Mouse (Mus musculus) MEL (cell line): ENCODE measurements around the gene Zfp740. TPM values are rescaled to one million over a fixed set of nuclear protein-coding genes. Genes with fewer than 3 reads are reported as not detected.

Experiments used
- DNase-seq: peaks from one replicate; pipeline ENCODE4 v3.0.0; 2011; ENCODE audit warnings: low read depth, low spot score
- H3K27ac ChIP-seq: 2 replicates; pipeline ENCODE4 v1.5.1; 2012; ENCODE audit warnings: low read depth, mild to moderate bottlenecking, control low read depth, low read length, moderate library complexity; ENCODE audit not compliant: control insufficient read depth
- H3K27me3 ChIP-seq, 2 experiments: fragments of 150-350 bp in 1 of 2; sonication (generic) in 1 of 2; 2 replicates each; pipeline ENCODE4 v1.6.1; 2012; ENCODE audit warnings: low read length in 2 of 2, mild to moderate bottlenecking in 2 of 2, improper control_type of control experiment in 1 of 2, moderate library complexity in 1 of 2; ENCODE audit not compliant: insufficient read depth in 2 of 2, control insufficient read depth in 1 of 2
- H3K36me3 ChIP-seq, 2 experiments: 2 replicates each; pipeline ENCODE4 v1.6.1; 2012 to 2014; ENCODE audit warnings: low read length in 2 of 2, improper control_type of control experiment in 1 of 2, inconsistent platforms in 1 of 2, mild to moderate bottlenecking in 1 of 2; ENCODE audit not compliant: insufficient read depth in 2 of 2, control insufficient read depth in 1 of 2
- H3K4me1 ChIP-seq, 2 experiments: fragments of 150-350 bp in 1 of 2; sonication (generic) in 1 of 2; 2 replicates each; pipeline ENCODE4 v1.6.1; 2012; ENCODE audit warnings: low read length in 2 of 2, improper control_type of control experiment in 1 of 2, mild to moderate bottlenecking in 1 of 2; ENCODE audit not compliant: insufficient read depth in 2 of 2, control insufficient read depth in 1 of 2
- H3K4me3 ChIP-seq, 2 experiments: fragments of 150-350 bp in 1 of 2; sonication (generic) in 1 of 2; 2 replicates each; pipeline ENCODE4 v1.5.1; 2012; ENCODE audit warnings: low read depth in 2 of 2, low read length in 2 of 2, mild to moderate bottlenecking in 2 of 2, moderate library complexity in 2 of 2, control low read depth in 1 of 2, improper control_type of control experiment in 1 of 2; ENCODE audit not compliant: control insufficient read depth in 1 of 2, insufficient read depth in 1 of 2
- H3K79me2 ChIP-seq: 2 replicates; pipeline ENCODE4 v1.6.1; 2012; ENCODE audit warnings: mild to moderate bottlenecking, low read length, moderate library complexity; ENCODE audit not compliant: control insufficient read depth, poor library complexity, insufficient read depth
- H3K9ac ChIP-seq: 2 replicates; pipeline ENCODE4 v1.6.1; 2012; ENCODE audit warnings: low read depth, mild to moderate bottlenecking, control low read depth, low read length, moderate library complexity; ENCODE audit not compliant: control insufficient read depth, poor library complexity, severe bottlenecking
- H3K9me3 ChIP-seq: fragments of 150-350 bp; sonication (generic); replicated peaks from 2 replicates; pipeline ENCODE4 v1.6.1; 2012; ENCODE audit warnings: mild to moderate bottlenecking, low read length, improper control_type of control experiment, moderate library complexity; ENCODE audit not compliant: insufficient read depth
- BHLHE40 ChIP-seq: IDR thresholded peaks from 2 replicates; pipeline ENCODE4 v1.6.1; 2012; ENCODE audit warnings: low read depth, mild to moderate bottlenecking, inconsistent platforms, low read length, improper control_type of control experiment, borderline replicate concordance
- CHD1 ChIP-seq: IDR thresholded peaks from 2 replicates; pipeline ENCODE4 v1.6.1; 2012; ENCODE audit warnings: low read depth, mild to moderate bottlenecking, inconsistent platforms, low read length, improper control_type of control experiment
- E2F4 ChIP-seq: IDR thresholded peaks from 2 replicates; pipeline ENCODE4 v1.6.1; 2011; ENCODE audit warnings: low read depth, low read length, improper control_type of control experiment, borderline replicate concordance
- ELF1 ChIP-seq: IDR thresholded peaks from 2 replicates; pipeline ENCODE4 v1.6.1; 2014; ENCODE audit warnings: low read depth, mild to moderate bottlenecking, inconsistent platforms, low read length, improper control_type of control experiment, moderate library complexity
- ETS1 ChIP-seq: IDR thresholded peaks from 2 replicates; pipeline ENCODE4 v1.6.1; 2012; ENCODE audit warnings: low read depth, mild to moderate bottlenecking, inconsistent platforms, low read length, improper control_type of control experiment, moderate library complexity
- GATA1 ChIP-seq: IDR thresholded peaks from 2 replicates; pipeline ENCODE4 v1.6.1; 2011; ENCODE audit warnings: low read depth, low read length, improper control_type of control experiment
- HCFC1 ChIP-seq: IDR thresholded peaks from 2 replicates; pipeline ENCODE4 v1.6.1; 2012; ENCODE audit warnings: low read depth, mild to moderate bottlenecking, inconsistent platforms, low read length, improper control_type of control experiment, moderate library complexity
- KAT2A ChIP-seq: conservative IDR thresholded peaks from 2 replicates; pipeline ENCODE4 v1.6.1; 2012; ENCODE audit warnings: low read depth, low read length, improper control_type of control experiment, inconsistent platforms
- MAZ ChIP-seq: IDR thresholded peaks from 2 replicates; pipeline ENCODE4 v1.6.1; 2012; ENCODE audit warnings: low read depth, mild to moderate bottlenecking, inconsistent platforms, low read length, improper control_type of control experiment
- MEF2A ChIP-seq: IDR thresholded peaks from 2 replicates; pipeline ENCODE4 v1.6.1; 2014; ENCODE audit warnings: low read depth, mild to moderate bottlenecking, inconsistent platforms, low read length, improper control_type of control experiment; ENCODE audit not compliant: poor library complexity, insufficient replicate concordance, severe bottlenecking; ENCODE audit errors: extremely low read depth
- MXI1 ChIP-seq: IDR thresholded peaks from 2 replicates; pipeline ENCODE4 v1.6.1; 2011; ENCODE audit warnings: mild to moderate bottlenecking, low read depth, low read length, improper control_type of control experiment
- POLR2AphosphoS2 ChIP-seq: IDR thresholded peaks from 2 replicates; pipeline ENCODE4 v1.6.1; 2011; ENCODE audit warnings: low read length, improper control_type of control experiment
- POLR2AphosphoS5 ChIP-seq: IDR thresholded peaks from 2 replicates; pipeline ENCODE4 v1.6.1; 2012; ENCODE audit warnings: low read depth, borderline replicate concordance, mild to moderate bottlenecking, inconsistent platforms, low read length, moderate library complexity, mixed read lengths
- SIN3A ChIP-seq: IDR thresholded peaks from 2 replicates; pipeline ENCODE4 v1.6.1; 2012; ENCODE audit warnings: low read length, improper control_type of control experiment, inconsistent platforms
- UBTF ChIP-seq: IDR thresholded peaks from 2 replicates; pipeline ENCODE4 v1.6.1; 2012; ENCODE audit warnings: low read depth, mild to moderate bottlenecking, inconsistent platforms, low read length, improper control_type of control experiment, moderate library complexity, borderline replicate concordance; ENCODE audit not compliant: insufficient read depth
- USF2 ChIP-seq, 2 experiments: IDR thresholded peaks; 2 replicates each; pipeline ENCODE4 v1.6.1; 2011 to 2012; ENCODE audit warnings: improper control_type of control experiment in 2 of 2, low read length in 2 of 2, borderline replicate concordance in 1 of 2, inconsistent platforms in 1 of 2, low read depth in 1 of 2, mild to moderate bottlenecking in 1 of 2; ENCODE audit not compliant: insufficient read depth in 1 of 2
- ZC3H11A ChIP-seq: IDR thresholded peaks from 2 replicates; pipeline ENCODE4 v1.6.1; 2012; ENCODE audit warnings: low read depth, mild to moderate bottlenecking, inconsistent platforms, low read length, improper control_type of control experiment
- ZMIZ1 ChIP-seq: IDR thresholded peaks from 2 replicates; pipeline ENCODE4 v1.6.1; 2012; ENCODE audit warnings: low read depth, mild to moderate bottlenecking, inconsistent platforms, low read length, improper control_type of control experiment, moderate library complexity
- ZNF384 ChIP-seq: IDR thresholded peaks from 2 replicates; pipeline ENCODE4 v1.6.1; 2012; ENCODE audit warnings: low read depth, mild to moderate bottlenecking, inconsistent platforms, low read length, improper control_type of control experiment
- polyA plus RNA-seq, 2 experiments: library from polyadenylated mRNA; stranded (reverse) in 1 of 2; unstranded in 1 of 2; fragments of >175 nt in 1 of 2; fragments of >200 nt in 1 of 2; gene quantifications; 2 replicates each; pipeline versions ENCODE4 v1.2.1 to v1.2.4; 2012; ENCODE audit warnings: low replicate concordance in 2 of 2, low read depth in 1 of 2; ENCODE audit not compliant: insufficient read length in 2 of 2, insufficient read depth in 1 of 2, missing spikeins in 1 of 2
- total RNA-seq: library from RNA; depleted of rRNA; stranded (reverse); fragments of 300-350 nt; gene quantifications from 2 replicates; pipeline ENCODE4 v1.2.3, GENCODE M21; 2012

The Zfp740 gene
- total and polyA plus RNA-seq, 3 experiments, result 39.9 to 50.1 TPM; not detected in 1

- Histone ChIP-seq H3K4me3 (no peak overlapping the region), H3K36me3 (peaks cover 0 to 2% of the 10 kb centered on the region in 2 experiments; a peak in 2 of 4 replicates), H3K79me2 (no peaks in the 10 kb centered on the region), H3K27ac (no peak overlapping the region), H3K27me3 (no peaks in the 10 kb centered on the region), H3K9ac (no peak overlapping the region), H3K4me1 (peaks cover 0 to 5% of the 10 kb centered on the region in 2 experiments; a peak in 2 of 4 replicates), H3K9me3 (no peaks in the 10 kb centered on the region)
- DNase-seq, result no peak
- TF ChIP-seq ZNF384 (peak; percentile 65), MXI1 (no peak)
Measured at GRCm38 (mm10) chr15:102165468-102166100, 37.5 kb upstream of the Zfp740 start.

DNA sequence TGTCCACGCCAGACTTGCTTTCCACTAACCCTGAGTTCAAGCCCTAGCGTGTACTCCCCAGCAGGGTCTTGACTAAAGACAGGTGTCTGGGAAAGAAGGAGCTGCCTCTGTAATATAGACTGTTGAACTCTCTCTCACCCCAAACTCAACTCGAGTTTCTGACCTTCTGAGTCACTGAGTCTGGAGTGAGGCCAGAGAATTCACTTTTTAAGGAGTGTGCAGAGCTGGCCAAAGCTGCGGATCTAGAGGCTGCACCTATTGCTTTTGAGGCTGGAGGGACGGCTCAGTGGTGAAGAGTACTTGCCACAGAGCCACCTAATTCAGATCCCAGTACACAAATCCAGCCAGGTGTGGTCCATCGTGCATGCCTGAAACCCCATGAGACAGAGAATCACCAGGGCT lies 35.4 kb upstream of the Zfp740 start:
- Histone ChIP-seq H3K9me3 (no peaks in the 10 kb centered on the region), H3K4me3 (no peak overlapping the region), H3K27me3 (no peaks in the 10 kb centered on the region), H3K9ac (no peak overlapping the region), H3K27ac (no peak overlapping the region), H3K4me1 (peaks cover 0 to 5% of the 10 kb centered on the region in 2 experiments; a peak in 2 of 4 replicates), H3K79me2 (no peaks in the 10 kb centered on the region), H3K36me3 (peaks cover 0 to 2% of the 10 kb centered on the region in 2 experiments; a peak in 2 of 4 replicates)
- no peak for DNase-seq
- TF ChIP-seq KAT2A, result no peak
- TF ChIP-seq SIN3A, result no peak
- no peak for TF ChIP-seq POLR2AphosphoS5
- no peak for TF ChIP-seq GATA1
- TF ChIP-seq ZMIZ1, result no peak

- no peak for DNase-seq
- no peak overlapping the region for H3K27ac ChIP-seq
- H3K27me3 ChIP-seq, result no peaks in the 10 kb centered on the region
- no peak for TF ChIP-seq MEF2A
- no peak for TF ChIP-seq HCFC1
- TF ChIP-seq ETS1, result no peak
- TF ChIP-seq UBTF, result no peak
- TF ChIP-seq MAZ, result no peak
- no peak for TF ChIP-seq E2F4
- TF ChIP-seq ZC3H11A, result no peak
- TF ChIP-seq ELF1, result no peak
- no peak for TF ChIP-seq SIN3A
- no peak for TF ChIP-seq BHLHE40
- TF ChIP-seq CHD1, result no peak
- no peak for TF ChIP-seq POLR2AphosphoS2
- TF ChIP-seq USF2 (IDR thresholded peaks at IDR 0.05; ENCODE audit: borderline replicate concordance in 1 of 2, insufficient read depth in 1 of 2, low read depth in 1 of 2, low read length in 2 of 2), result no peak
- H3K4me3 ChIP-seq, result no peak overlapping the region
- no peaks in the 10 kb centered on the region for H3K9me3 ChIP-seq
- peaks cover 0 to 4% of the 10 kb centered on the region in 2 experiments; a peak in 2 of 4 replicates for H3K4me1 ChIP-seq
- H3K9ac ChIP-seq, result no peak overlapping the region
- H3K36me3 ChIP-seq, result no peaks in the 10 kb centered on the region
- H3K79me2 ChIP-seq, result no peaks in the 10 kb centered on the region
Measured at GRCm38 (mm10) chr15:102169064-102169463, 34.0 kb upstream of the Zfp740 start.
